Mouse (Mus musculus): ENCODE results near the gene Tbl2.

The Tbl2 gene

GRCm38 (mm10) chr5:135186231-135186620 lies 36.8 kb downstream of the Tbl2 start:
- DNase-seq (ENCODE audit: low read depth, low spot score), result no peak

GRCm38 (mm10) chr5:135186621-135187348 lies 37.3 kb downstream of the Tbl2 start, which contains the start of gene Baz1b:
TSS of gene Baz1b (plus strand) at chr5:135187264.
- DNase-seq (ENCODE audit: low read depth, low spot score), result peak; percentile 98

- DNase-seq (ENCODE audit: low read depth, low spot score), result no peak
Observed at GRCm38 (mm10) chr5:135187349-135188213, 38.1 kb downstream of the Tbl2 start.

DNA sequence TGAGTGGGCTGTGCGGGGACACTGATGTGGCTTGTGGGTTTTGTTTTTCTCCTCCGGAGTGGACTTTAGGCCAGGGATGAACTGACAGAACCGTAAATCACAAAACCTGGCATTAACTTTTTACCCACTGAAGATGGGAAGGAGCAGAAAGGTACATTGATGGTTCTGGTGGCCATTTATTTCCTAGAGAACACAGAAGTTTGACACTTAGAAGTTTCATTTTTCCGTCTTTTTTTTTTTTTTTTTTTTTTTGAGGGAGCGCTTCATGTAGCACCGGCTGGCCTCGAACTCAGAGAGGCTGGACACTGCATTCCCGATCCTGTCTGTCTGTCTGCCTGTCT lies 38.7 kb downstream of the Tbl2 start:
- no peak for DNase-seq (ENCODE audit: low read depth, low spot score)

- DNase-seq (ENCODE audit: low read depth, low spot score), result no peak
Observed at GRCm38 (mm10) chr5:135189281-135190022, 40.0 kb downstream of the Tbl2 start.

DNA sequence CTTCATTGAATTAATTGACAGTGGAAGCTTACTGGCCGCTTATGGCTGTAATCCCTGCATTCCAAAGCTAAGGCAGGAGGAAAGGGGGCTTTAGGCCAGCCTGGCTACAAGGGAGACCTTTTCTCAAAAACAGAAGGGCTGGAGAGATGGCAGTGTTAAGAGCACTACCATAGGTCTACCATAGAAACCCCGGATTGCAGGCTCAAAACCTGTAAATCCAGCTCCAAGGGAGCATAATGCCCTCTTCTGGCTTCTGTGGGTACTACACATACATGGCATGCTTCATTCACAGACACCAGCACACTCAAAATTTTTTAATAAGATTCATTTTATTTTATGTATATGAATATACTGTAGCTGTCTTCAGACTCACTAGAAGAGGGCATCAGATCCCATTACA lies 42.2 kb downstream of the Tbl2 start:
- DNase-seq (ENCODE audit: low read depth, low spot score), result no peak

- no peak for DNase-seq (ENCODE audit: low read depth, low spot score)
Observed at GRCm38 (mm10) chr5:135192431-135192830, 43.0 kb downstream of the Tbl2 start.

DNA sequence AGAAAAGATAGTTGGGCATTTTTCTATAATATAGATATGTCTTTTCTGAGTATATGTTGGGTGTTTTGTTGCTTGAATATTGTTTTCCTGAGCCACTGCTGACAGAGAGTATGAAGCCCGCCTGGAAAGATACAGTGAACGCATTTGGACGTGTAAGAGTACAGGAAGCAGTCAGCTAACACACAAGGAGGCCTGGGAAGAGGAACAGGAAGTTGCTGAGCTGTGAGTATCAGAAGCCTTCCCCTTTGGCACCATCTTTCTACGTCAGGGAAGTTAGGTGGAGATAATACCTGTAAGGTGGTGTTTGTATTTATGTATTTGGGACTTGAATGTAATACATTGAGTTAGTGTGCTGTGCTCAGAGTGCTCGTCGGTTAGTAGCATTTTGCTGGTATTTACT lies 46.9 kb downstream of the Tbl2 start:
- no peak for DNase-seq (ENCODE audit: low read depth, low spot score)

- no peak for DNase-seq (ENCODE audit: low read depth, low spot score)
Observed at GRCm38 (mm10) chr5:135202763-135203162, 53.3 kb downstream of the Tbl2 start.

- DNase-seq (ENCODE audit: low read depth, low spot score), result no peak
Observed at GRCm38 (mm10) chr5:135208197-135208596, 58.7 kb downstream of the Tbl2 start.

Data from telencephalon, adult 2 months (tissue).